Mouse (Mus musculus): Measurements from ENCODE around the gene Mpnd.
A peak's percentile ranks its signal among the peaks of the same experiment; 100 is the strongest.

The Mpnd gene

GRCm38 (mm10) chr17:55986030-55986961 is 19.2 kb upstream of the Mpnd start, which contains the start of gene Fsd1:
Fsd1 (plus strand) TSS chr17:55986509.
- peak; percentile 79 for DNase-seq

GRCm38 (mm10) chr17:55990278-55990898 is 15.1 kb upstream of the Mpnd start:
- DNase-seq = no peak

- no peak for DNase-seq
Measured at GRCm38 (mm10) chr17:55996007-55996406, 9.5 kb upstream of the Mpnd start.

GRCm38 (mm10) chr17:55999794-56000499 is 5.6 kb upstream of the Mpnd start:
- no peak for DNase-seq

GRCm38 (mm10) chr17:56003000-56003399 is 2.5 kb upstream of the Mpnd start:
- no peak for DNase-seq

- no peak for DNase-seq
Measured at GRCm38 (mm10) chr17:56006956-56007355, 1.4 kb downstream of the Mpnd start.

- DNase-seq = no peak
Measured at GRCm38 (mm10) chr17:56007444-56008355, 2.2 kb downstream of the Mpnd start.

- peak; percentile 96 for DNase-seq
Measured at GRCm38 (mm10) chr17:56008356-56009087, 3.0 kb downstream of the Mpnd start.

- DNase-seq = peak; percentile 95
Measured at GRCm38 (mm10) chr17:56009088-56009961, 3.8 kb downstream of the Mpnd start.

- no peak for DNase-seq
Measured at GRCm38 (mm10) chr17:56009962-56010240, 4.4 kb downstream of the Mpnd start.

GRCm38 (mm10) chr17:56010255-56010654 is 4.7 kb downstream of the Mpnd start:
- no peak for DNase-seq

- no peak for DNase-seq
Measured at GRCm38 (mm10) chr17:56010681-56011080, 5.2 kb downstream of the Mpnd start.

- DNase-seq = no peak
Measured at GRCm38 (mm10) chr17:56011441-56011840, 5.9 kb downstream of the Mpnd start.

- no peak for DNase-seq
Measured at GRCm38 (mm10) chr17:56015293-56015692, 9.8 kb downstream of the Mpnd start.

- no peak for DNase-seq
Measured at GRCm38 (mm10) chr17:56016382-56016781, 10.9 kb downstream of the Mpnd start.

- DNase-seq = no peak
Measured at GRCm38 (mm10) chr17:56016793-56017785, 11.6 kb downstream of the Mpnd start.

- no peak for DNase-seq
Measured at GRCm38 (mm10) chr17:56017848-56018247, 12.3 kb downstream of the Mpnd start.

- peak; percentile 74 for DNase-seq
Measured at GRCm38 (mm10) chr17:56018347-56019131, 13.0 kb downstream of the Mpnd start.

Measured in layer of hippocampus, adult 9-11 months (tissue).